Mouse (Mus musculus) heart, postnatal 0 days (tissue): Measurements from ENCODE around the gene Abca4.

Experiments
- CTCF ChIP-seq: IDR thresholded peaks from 2 replicates; pipeline ENCODE4 v1.5.1; 2016; ENCODE audit warnings: antibody characterized with exemption, control low read depth, low read depth
- EP300 ChIP-seq: IDR thresholded peaks from 2 replicates; pipeline ENCODE4 v1.6.1; 2016; ENCODE audit warnings: antibody characterized with exemption, low read depth

DNA sequence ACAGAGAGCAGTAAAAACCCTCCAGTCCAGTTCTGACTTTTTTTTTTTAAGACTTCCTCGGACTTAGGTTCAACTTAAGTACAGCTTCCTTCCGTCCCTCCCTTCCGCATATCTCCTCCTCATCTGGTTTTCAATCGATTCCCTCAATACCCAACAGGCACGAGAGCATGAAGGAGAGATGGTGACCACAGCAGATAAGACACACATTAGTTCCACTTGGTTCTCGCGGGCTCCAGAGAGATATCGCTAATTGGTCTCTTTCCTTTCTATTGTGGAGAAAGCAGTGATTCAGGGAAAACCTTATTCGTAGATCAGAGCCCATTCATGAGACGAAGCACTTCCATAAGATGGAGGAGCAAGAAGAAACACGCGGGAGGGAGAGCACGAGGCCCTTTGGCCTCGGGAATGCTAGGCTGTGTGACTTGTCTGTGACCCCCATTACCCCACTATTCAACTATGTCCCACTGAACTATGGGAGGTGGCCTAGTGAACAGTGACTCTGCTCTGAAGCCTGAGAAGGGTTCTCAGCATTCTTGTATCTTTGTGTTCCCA, 63.5 kb downstream of the Abca4 start:
- TF ChIP-seq EP300 (no peak), CTCF (no peak)
